Mouse (Mus musculus): ENCODE data around the gene Ephx1.

Gene Ephx1

GRCm38 (mm10) chr1:180976110-180976679, 44.5 kb downstream of the Ephx1 start:
- peak; percentile 14 for DNase-seq (ENCODE audit: inconsistent ontology term)

GRCm38 (mm10) chr1:180974126-180974746, 46.5 kb downstream of the Ephx1 start:
- DNase-seq (ENCODE audit: inconsistent ontology term), result peak; percentile 57

- no peak for DNase-seq (ENCODE audit: inconsistent ontology term)
Observed at GRCm38 (mm10) chr1:180972941-180973340, 47.8 kb downstream of the Ephx1 start.

GRCm38 (mm10) chr1:180967261-180967660, 53.4 kb downstream of the Ephx1 start:
- DNase-seq (ENCODE audit: inconsistent ontology term), result no peak

GRCm38 (mm10) chr1:180966542-180966941, 54.2 kb downstream of the Ephx1 start:
- DNase-seq (ENCODE audit: inconsistent ontology term), result peak; percentile 88

GRCm38 (mm10) chr1:180965786-180966185, 54.9 kb downstream of the Ephx1 start:
- no peak for DNase-seq (ENCODE audit: inconsistent ontology term)

GRCm38 (mm10) chr1:180958797-180959196, 61.9 kb downstream of the Ephx1 start:
- no peak for DNase-seq (ENCODE audit: inconsistent ontology term)

- no peak for DNase-seq (ENCODE audit: inconsistent ontology term)
Observed at GRCm38 (mm10) chr1:180957989-180958388, 62.7 kb downstream of the Ephx1 start.

- DNase-seq (ENCODE audit: inconsistent ontology term), result no peak
Observed at GRCm38 (mm10) chr1:180956973-180957381, 63.7 kb downstream of the Ephx1 start.

- DNase-seq (ENCODE audit: inconsistent ontology term), result no peak
Observed at GRCm38 (mm10) chr1:180956401-180956800, 64.3 kb downstream of the Ephx1 start.

- no peak for DNase-seq (ENCODE audit: inconsistent ontology term)
Observed at GRCm38 (mm10) chr1:180952808-180953207, 67.9 kb downstream of the Ephx1 start.

- no peak for DNase-seq (ENCODE audit: inconsistent ontology term)
Observed at GRCm38 (mm10) chr1:180952085-180952746, 68.5 kb downstream of the Ephx1 start.

GRCm38 (mm10) chr1:180946448-180946847, 74.3 kb downstream of the Ephx1 start:
- no peak for DNase-seq (ENCODE audit: inconsistent ontology term)

- DNase-seq (ENCODE audit: inconsistent ontology term), result peak; percentile 79
Observed at GRCm38 (mm10) chr1:180945001-180945980, 75.4 kb downstream of the Ephx1 start.

- DNase-seq (ENCODE audit: inconsistent ontology term), result peak; percentile 58
Observed at GRCm38 (mm10) chr1:180944553-180944952, 76.2 kb downstream of the Ephx1 start.

- DNase-seq (ENCODE audit: inconsistent ontology term), result peak; percentile 32
Observed at GRCm38 (mm10) chr1:180943896-180944295, 76.8 kb downstream of the Ephx1 start.

- DNase-seq (ENCODE audit: inconsistent ontology term), result peak; percentile 20
Observed at GRCm38 (mm10) chr1:180943032-180943644, 77.6 kb downstream of the Ephx1 start.

- peak; percentile 89 for DNase-seq (ENCODE audit: inconsistent ontology term)
Observed at GRCm38 (mm10) chr1:180942166-180943031, 78.3 kb downstream of the Ephx1 start, which contains the start of gene Tmem63a. Gene Tmem63a, plus strand, starts transcription at chr1:180942344.

- no peak for DNase-seq (ENCODE audit: inconsistent ontology term)
Observed at GRCm38 (mm10) chr1:180941726-180942125, 79.0 kb downstream of the Ephx1 start.

- DNase-seq (ENCODE audit: inconsistent ontology term), result no peak
Observed at GRCm38 (mm10) chr1:180940776-180941460, 79.8 kb downstream of the Ephx1 start.

Data from Muller cell, postnatal 12 days (primary cell).